Mouse (Mus musculus) C2C12 (cell line): Measurements from ENCODE around the gene Olfr1076. TPM values are rescaled to one million over a fixed set of nuclear protein-coding genes. Genes with fewer than 3 reads are reported as not detected.

ENCODE experiments used
- polyA plus RNA-seq: library from polyadenylated mRNA; unstranded; fragments of >200 nt; fragmentation: generic; extraction: Trizol; gene quantifications from one replicate; pipeline ENCODE4 v1.2.1, GENCODE M21; 2012; ENCODE audit warnings: missing spikeins

The Olfr1076 gene
- polyA plus RNA-seq, 1 experiment = not detected

Other genes with a start within 250 kb of the Olfr1076 start
- not detected for gene Olfr1051, start 229.4 kb upstream of the Olfr1076 start, polyA plus RNA-seq
- gene Olfr1052, start 216.0 kb upstream of the Olfr1076 start, polyA plus RNA-seq = not detected
- not detected for gene Olfr1053, start 193.2 kb upstream of the Olfr1076 start, polyA plus RNA-seq
- not detected for gene Olfr1054, start 173.0 kb upstream of the Olfr1076 start, polyA plus RNA-seq
- gene Olfr1055, start 158.2 kb upstream of the Olfr1076 start, polyA plus RNA-seq = not detected
- not detected for gene Olfr1056, start 146.0 kb upstream of the Olfr1076 start, polyA plus RNA-seq
- not detected for gene Olfr1057, start 130.1 kb upstream of the Olfr1076 start, polyA plus RNA-seq
- not detected for gene Olfr1058, start 119.9 kb upstream of the Olfr1076 start, polyA plus RNA-seq
- not detected for gene Olfr1061, start 94.4 kb upstream of the Olfr1076 start, polyA plus RNA-seq
- not detected for gene Olfr1062, start 81.7 kb upstream of the Olfr1076 start, polyA plus RNA-seq
- not detected for gene Olfr1065, start 57.9 kb upstream of the Olfr1076 start, polyA plus RNA-seq
- gene Olfr1066, start 52.2 kb upstream of the Olfr1076 start, polyA plus RNA-seq = not detected
- not detected for gene Olfr228, start 21.1 kb upstream of the Olfr1076 start, polyA plus RNA-seq
- gene Olfr1079, start 34.0 kb downstream of the Olfr1076 start, polyA plus RNA-seq = not detected
- not detected for gene Olfr1080, start 49.8 kb downstream of the Olfr1076 start, polyA plus RNA-seq
- gene Olfr1082, start 90.5 kb downstream of the Olfr1076 start, polyA plus RNA-seq = not detected
- not detected for gene Olfr1084, start 131.3 kb downstream of the Olfr1076 start, polyA plus RNA-seq
- not detected for gene Olfr1085, start 153.6 kb downstream of the Olfr1076 start, polyA plus RNA-seq
- not detected for gene Olfr1086, start 171.6 kb downstream of the Olfr1076 start, polyA plus RNA-seq
- not detected for gene Olfr1087, start 189.9 kb downstream of the Olfr1076 start, polyA plus RNA-seq
- gene Olfr1089, start 225.2 kb downstream of the Olfr1076 start, polyA plus RNA-seq = not detected